Mouse (Mus musculus) ES-E14 (cell line): ENCODE results near the gene Lrrc26.

Source experiments
- CHD2 ChIP-seq: IDR thresholded peaks from 2 replicates; pipeline ENCODE4 v1.6.1; 2014; ENCODE audit warnings: mild to moderate bottlenecking, low read depth, low read length, inconsistent platforms
- HCFC1 ChIP-seq: IDR thresholded peaks from 2 replicates; pipeline ENCODE4 v1.6.1; 2012; ENCODE audit warnings: low read length, inconsistent platforms, borderline replicate concordance; ENCODE audit not compliant: insufficient read depth
- MAFK ChIP-seq: IDR thresholded peaks from 2 replicates; pipeline ENCODE4 v1.6.1; 2014; ENCODE audit warnings: mild to moderate bottlenecking, low read depth, low read length, inconsistent platforms; ENCODE audit not compliant: insufficient read depth

DNA sequence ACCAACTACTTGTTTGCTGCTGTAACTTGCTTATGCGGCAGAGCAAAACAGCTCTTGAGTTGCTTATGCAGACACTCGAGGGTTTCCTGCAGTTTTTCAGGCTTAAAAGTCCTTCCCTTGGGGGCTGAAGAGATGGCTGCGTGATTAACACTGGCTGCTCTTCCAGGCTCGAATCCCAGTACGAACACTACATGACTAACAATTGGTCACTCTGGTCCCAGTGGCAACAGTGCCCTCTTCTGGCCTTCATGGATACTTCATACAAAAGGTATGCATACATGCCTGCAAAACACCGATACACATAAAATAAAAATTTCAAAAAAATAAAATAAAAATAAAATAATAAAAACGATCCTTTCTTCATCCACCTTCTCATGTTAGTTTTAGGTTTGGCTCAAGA is 38.7 kb downstream of the Lrrc26 start:
- TF ChIP-seq MAFK (no peak), HCFC1 (no peak), CHD2 (no peak)
